Mouse (Mus musculus) common myeloid progenitor, adult 5-6 weeks (primary cell): ENCODE data around the gene Bloc1s5. TPM values are rescaled to one million over a fixed set of nuclear protein-coding genes. Genes with fewer than 3 reads are reported as not detected.
"Not testable (repeated sequence)": the region's sequence is repeated elsewhere in the genome, so short reads cannot be mapped to it uniquely, and the experiment has no call there.

Source experiments
- ATAC-seq: replicated peaks from 2 replicates; pipeline ENCODE4 v1.8.0; 2016; ENCODE audit warnings: low read depth, mild to moderate bottlenecking, moderate TSS enrichment, inconsistent platforms; ENCODE audit not compliant: poor library complexity, severe bottlenecking
- total RNA-seq: library from RNA; stranded (forward); fragments of 200-1000, 187-1606 nt; gene quantifications from 2 replicates; pipeline ENCODE4 v1.2.3, GENCODE M21; 2017

The Bloc1s5 gene
- total RNA-seq, 1 experiment from 2014 or later: 7.8 TPM

- no peak for ATAC-seq
Observed at GRCm38 (mm10) chr13:38624292-38624902, 10.5 kb downstream of the Bloc1s5 start.

- no peak for ATAC-seq
Observed at GRCm38 (mm10) chr13:38623296-38623695, 11.6 kb downstream of the Bloc1s5 start.

GRCm38 (mm10) chr13:38618001-38618630, 16.8 kb downstream of the Bloc1s5 start:
- ATAC-seq: not testable (repeated sequence)

GRCm38 (mm10) chr13:38616887-38617286, 18.0 kb downstream of the Bloc1s5 start:
- ATAC-seq: no peak

- ATAC-seq: 0 out of 2 replicates have a peak, but pooled peaks have one; percentile 21
Observed at GRCm38 (mm10) chr13:38615656-38616055, 19.3 kb downstream of the Bloc1s5 start.

- ATAC-seq: no peak
Observed at GRCm38 (mm10) chr13:38614298-38614697, 20.6 kb downstream of the Bloc1s5 start.

- 0 out of 2 replicates have a peak, but pooled peaks have one; percentile 12 for ATAC-seq
Observed at GRCm38 (mm10) chr13:38613583-38613982, 21.3 kb downstream of the Bloc1s5 start.

GRCm38 (mm10) chr13:38612608-38613007, 22.3 kb downstream of the Bloc1s5 start:
- ATAC-seq: no peak

- ATAC-seq: no peak
Observed at GRCm38 (mm10) chr13:38612179-38612578, 22.7 kb downstream of the Bloc1s5 start.

- ATAC-seq: no peak
Observed at GRCm38 (mm10) chr13:38610336-38610735, 24.6 kb downstream of the Bloc1s5 start.

- ATAC-seq: no peak
Observed at GRCm38 (mm10) chr13:38607130-38607529, 27.8 kb downstream of the Bloc1s5 start.

- ATAC-seq: no peak
Observed at GRCm38 (mm10) chr13:38605353-38605752, 29.6 kb downstream of the Bloc1s5 start.

GRCm38 (mm10) chr13:38602966-38603365, 31.9 kb downstream of the Bloc1s5 start:
- ATAC-seq: no peak

GRCm38 (mm10) chr13:38602243-38602832, 32.6 kb downstream of the Bloc1s5 start:
- ATAC-seq: no peak

GRCm38 (mm10) chr13:38600811-38601210, 34.1 kb downstream of the Bloc1s5 start:
- ATAC-seq: no peak

GRCm38 (mm10) chr13:38597076-38597475, 37.8 kb downstream of the Bloc1s5 start:
- ATAC-seq: no peak

GRCm38 (mm10) chr13:38596461-38596860, 38.4 kb downstream of the Bloc1s5 start:
- no peak for ATAC-seq

GRCm38 (mm10) chr13:38593114-38593513, 41.8 kb downstream of the Bloc1s5 start:
- ATAC-seq: no peak

GRCm38 (mm10) chr13:38587350-38587749, 47.6 kb downstream of the Bloc1s5 start:
- no peak for ATAC-seq

GRCm38 (mm10) chr13:38586451-38586850, 48.5 kb downstream of the Bloc1s5 start:
- no peak for ATAC-seq

- no peak for ATAC-seq
Observed at GRCm38 (mm10) chr13:38582768-38583167, 52.1 kb downstream of the Bloc1s5 start.
